Mouse (Mus musculus) C2C12 (cell line): ENCODE measurements at regions not wholly inside any gene's neighbourhood (a gene's known extent, or its start where the extent isn't known, plus 50 kb on each side); places are given as distances from the start of the nearest gene placed in this dataset.
A peak's percentile ranks its signal among the peaks of the same experiment; 100 is the strongest.

Experiments used
- H3K27me3 ChIP-seq: one replicate; pipeline ENCODE4 v1.6.1; 2011; ENCODE audit not compliant: control insufficient read depth, insufficient read depth, insufficient read length
- H3K36me3 ChIP-seq: one replicate; pipeline ENCODE4 v1.6.1; 2011; ENCODE audit not compliant: control insufficient read depth, insufficient read depth
- H3K4me3 ChIP-seq: one replicate; pipeline ENCODE4 v1.5.1; 2011; ENCODE audit warnings: mild to moderate bottlenecking, control low read depth; ENCODE audit not compliant: poor library complexity, insufficient read depth, severe bottlenecking
- H3K79me2 ChIP-seq: one replicate; pipeline ENCODE4 v1.6.1; 2011; ENCODE audit not compliant: control insufficient read depth, insufficient read depth
- H3K79me3 ChIP-seq: one replicate; pipeline ENCODE4 v1.6.1; 2011; ENCODE audit warnings: low read depth, control low read depth
- H3ac ChIP-seq: one replicate; pipeline ENCODE3; 2011; ENCODE audit warnings: low read depth; ENCODE audit not compliant: control insufficient read depth, insufficient read length
- CEBPB ChIP-seq: IDR thresholded peaks from one replicate; pipeline ENCODE4 v1.6.1; 2011; ENCODE audit warnings: low read depth, mild to moderate bottlenecking, control low read depth, moderate library complexity
- CTCF ChIP-seq: IDR thresholded peaks from one replicate; pipeline ENCODE4 v1.5.1; 2011; ENCODE audit not compliant: control insufficient read depth, insufficient read depth, insufficient read length
- FOSL1 ChIP-seq: IDR thresholded peaks from one replicate; pipeline ENCODE4 v1.8.0; 2011; ENCODE audit warnings: mild to moderate bottlenecking, low read length; ENCODE audit not compliant: poor library complexity, insufficient read depth, severe bottlenecking
- MAX ChIP-seq: IDR thresholded peaks from one replicate; pipeline ENCODE4 v1.6.1; 2011; ENCODE audit warnings: mild to moderate bottlenecking, control low read depth
- MYOD1 ChIP-seq: IDR thresholded peaks from one replicate; pipeline ENCODE4 v1.6.1; 2011; ENCODE audit warnings: low read depth; ENCODE audit not compliant: control insufficient read depth, insufficient read length
- MYOG ChIP-seq: IDR thresholded peaks from one replicate; pipeline ENCODE4 v1.6.1; 2011; ENCODE audit not compliant: control insufficient read depth, insufficient read length; ENCODE audit errors: extremely low read depth
- USF1 ChIP-seq: IDR thresholded peaks from one replicate; pipeline ENCODE4 v1.6.1; 2011; ENCODE audit warnings: low read depth, mild to moderate bottlenecking, control low read depth, moderate library complexity

DNA sequence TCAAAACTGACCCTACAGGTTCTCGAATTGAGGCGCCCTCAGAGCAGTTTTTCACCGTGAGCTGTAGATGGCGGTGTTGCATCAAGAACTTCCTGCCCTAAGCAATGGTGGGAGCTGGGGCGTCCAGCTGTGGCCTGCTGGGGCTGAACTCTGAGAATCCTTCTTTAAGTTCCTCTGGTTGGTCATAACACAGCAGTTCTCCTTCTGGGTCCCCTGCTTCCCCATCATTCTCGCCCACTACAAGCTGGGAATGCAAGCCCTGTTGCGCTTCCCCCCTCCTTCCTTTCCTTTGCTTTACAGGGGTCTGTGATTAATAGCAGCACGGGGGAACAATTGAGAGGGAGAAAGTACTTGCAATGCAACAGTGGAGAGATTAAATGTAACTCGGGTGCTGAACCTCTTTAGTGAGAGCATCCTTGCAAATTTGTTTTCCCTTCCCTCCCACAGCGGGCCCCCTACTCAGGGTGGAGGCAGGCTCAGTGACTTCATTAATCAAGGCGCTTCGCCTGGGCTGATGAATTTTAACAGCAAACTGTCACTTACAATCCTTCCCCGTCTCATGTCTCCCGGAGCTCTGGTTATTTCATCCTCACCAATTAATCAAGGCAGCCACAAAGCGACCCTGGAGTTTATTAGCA lies 794.3 kb upstream of the Api5 start:
- H3K4me3 ChIP-seq, result no peak overlapping the region
- H3K27me3 ChIP-seq, result no peaks in the 10 kb centered on the region
- no peaks in the 10 kb centered on the region for H3K36me3 ChIP-seq
- H3ac ChIP-seq, result no peak overlapping the region
- H3K79me2 ChIP-seq, result no peaks in the 10 kb centered on the region
- no peaks in the 10 kb centered on the region for H3K79me3 ChIP-seq
- no peak for TF ChIP-seq MAX
- TF ChIP-seq CTCF, result peak; percentile 43

GRCm38 (mm10) chr2:95231739-95232134 lies 793.8 kb upstream of the Api5 start:
- no peaks in the 10 kb centered on the region for H3K79me2 ChIP-seq
- no peak overlapping the region for H3ac ChIP-seq
- H3K27me3 ChIP-seq, result no peaks in the 10 kb centered on the region
- TF ChIP-seq MYOG, result no peak
- no peak for TF ChIP-seq CTCF
- H3K4me3 ChIP-seq, result no peak overlapping the region
- H3K79me3 ChIP-seq, result no peaks in the 10 kb centered on the region
- no peaks in the 10 kb centered on the region for H3K36me3 ChIP-seq

DNA sequence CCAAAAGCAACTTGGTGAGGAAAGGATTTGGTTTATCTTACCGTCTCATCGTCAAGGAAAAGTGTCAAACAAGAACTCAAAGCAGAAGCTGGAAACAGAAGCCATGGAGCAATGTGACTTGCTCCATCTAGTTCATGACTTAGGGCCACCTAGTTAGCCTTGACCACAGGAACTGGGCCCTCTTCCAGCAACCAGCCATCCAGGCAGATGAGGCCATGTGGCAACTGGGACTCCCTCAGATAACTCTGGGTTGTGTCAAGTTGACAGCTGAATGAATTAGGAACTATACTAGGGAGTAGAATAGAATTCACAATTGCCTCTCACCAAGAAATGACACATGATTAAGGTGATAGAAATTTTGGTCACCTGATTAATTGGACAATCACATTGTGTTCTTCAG lies 791.5 kb upstream of the Api5 start:
- no peak for TF ChIP-seq MYOG
- no peak for TF ChIP-seq USF1
- no peak for TF ChIP-seq MAX
- TF ChIP-seq CEBPB, result no peak
- no peak for TF ChIP-seq CTCF
- no peak for TF ChIP-seq FOSL1
- TF ChIP-seq MYOD1, result no peak
- no peaks in the 10 kb centered on the region for H3K27me3 ChIP-seq
- no peaks in the 10 kb centered on the region for H3K79me3 ChIP-seq
- no peak overlapping the region for H3ac ChIP-seq
- no peaks in the 10 kb centered on the region for H3K36me3 ChIP-seq
- no peaks in the 10 kb centered on the region for H3K79me2 ChIP-seq
- no peak overlapping the region for H3K4me3 ChIP-seq

- H3K79me3 ChIP-seq, result no peaks in the 10 kb centered on the region
- no peaks in the 10 kb centered on the region for H3K79me2 ChIP-seq
- no peaks in the 10 kb centered on the region for H3K27me3 ChIP-seq
- no peak overlapping the region for H3K4me3 ChIP-seq
- H3ac ChIP-seq, result no peak overlapping the region
- H3K36me3 ChIP-seq, result no peaks in the 10 kb centered on the region
- TF ChIP-seq FOSL1, result no peak
- no peak for TF ChIP-seq USF1
- no peak for TF ChIP-seq MAX
- TF ChIP-seq MYOG, result no peak
- no peak for TF ChIP-seq CEBPB
- no peak for TF ChIP-seq CTCF
These were observed 772.4 kb upstream of the Api5 start for GRCm38 (mm10) chr2:95210216-95210941.
